Mouse (Mus musculus): ENCODE data around the gene Med8.

The Med8 gene

DNA sequence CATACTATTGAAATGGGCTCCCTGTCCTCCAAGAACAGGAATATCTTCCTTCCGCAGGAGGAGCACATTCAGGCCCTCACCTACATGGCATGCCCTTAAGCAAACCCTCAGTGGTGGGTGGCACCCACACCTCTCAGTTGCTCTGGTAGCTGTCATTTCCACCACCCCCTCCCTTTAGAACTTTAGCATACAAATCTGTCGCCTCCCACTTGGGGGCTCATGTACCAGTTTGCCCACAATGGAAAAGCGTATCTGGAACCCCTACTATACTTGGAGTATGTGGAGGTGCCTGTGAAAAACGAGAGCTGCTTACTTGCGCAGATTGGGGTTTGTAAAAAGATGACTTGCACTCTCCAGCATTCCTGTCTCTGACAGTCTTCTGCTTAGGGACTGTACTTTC is 7.2 kb downstream of the Med8 start:
- DNase-seq = no peak

DNA sequence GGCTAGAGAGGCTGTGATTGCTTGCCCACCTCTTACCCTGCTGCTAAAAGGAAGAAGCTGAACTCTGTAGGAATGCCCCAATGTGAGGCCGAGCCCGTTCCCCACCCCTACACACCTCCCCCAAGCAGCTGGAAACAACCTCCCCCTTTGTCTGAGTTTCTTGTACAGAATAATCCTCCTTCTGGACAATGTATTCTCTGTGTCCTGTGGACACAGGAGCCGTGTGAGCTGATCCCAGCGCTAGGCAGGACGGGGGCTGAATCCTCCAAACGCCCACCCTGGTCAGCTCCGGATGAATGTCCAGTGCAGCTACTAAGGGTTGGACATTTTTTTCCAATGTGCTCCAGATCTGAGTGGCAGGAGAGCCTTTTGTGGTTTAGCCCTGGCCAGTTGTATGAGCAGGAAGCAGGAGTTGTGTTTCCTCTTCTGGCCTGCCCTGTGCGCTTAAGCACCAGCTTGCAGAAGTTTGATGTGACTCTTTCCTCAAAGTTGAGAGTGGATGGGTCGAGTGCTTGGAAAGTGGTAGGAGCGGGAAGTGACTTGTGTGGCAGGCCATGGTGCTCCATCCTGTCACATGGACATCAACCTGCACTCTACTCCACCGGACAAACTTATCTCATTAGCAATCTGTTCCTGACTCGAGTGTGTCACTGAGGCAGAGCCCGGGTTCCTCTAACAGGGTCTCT is 8.1 kb downstream of the Med8 start:
- no peak for DNase-seq

DNA sequence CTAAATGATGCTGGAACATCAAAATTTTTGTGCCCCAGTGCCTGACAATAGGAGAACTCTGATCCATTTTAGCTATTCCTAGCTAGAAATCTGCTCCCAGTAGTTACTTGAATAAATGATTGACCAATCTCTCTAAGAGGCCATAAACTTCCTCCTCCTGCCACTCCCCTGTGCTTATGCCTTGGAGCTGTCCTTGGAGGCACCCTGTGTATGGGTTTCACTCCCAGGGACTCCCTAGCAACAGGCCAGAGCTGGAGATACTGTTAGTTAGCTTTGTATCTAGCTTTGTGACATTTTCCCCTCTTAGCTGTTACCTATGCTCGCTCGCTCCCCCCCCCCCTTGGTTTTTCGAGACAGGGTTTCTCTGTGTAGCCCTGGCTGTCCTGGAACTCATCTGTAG is 12.2 kb downstream of the Med8 start:
- no peak for DNase-seq

DNA sequence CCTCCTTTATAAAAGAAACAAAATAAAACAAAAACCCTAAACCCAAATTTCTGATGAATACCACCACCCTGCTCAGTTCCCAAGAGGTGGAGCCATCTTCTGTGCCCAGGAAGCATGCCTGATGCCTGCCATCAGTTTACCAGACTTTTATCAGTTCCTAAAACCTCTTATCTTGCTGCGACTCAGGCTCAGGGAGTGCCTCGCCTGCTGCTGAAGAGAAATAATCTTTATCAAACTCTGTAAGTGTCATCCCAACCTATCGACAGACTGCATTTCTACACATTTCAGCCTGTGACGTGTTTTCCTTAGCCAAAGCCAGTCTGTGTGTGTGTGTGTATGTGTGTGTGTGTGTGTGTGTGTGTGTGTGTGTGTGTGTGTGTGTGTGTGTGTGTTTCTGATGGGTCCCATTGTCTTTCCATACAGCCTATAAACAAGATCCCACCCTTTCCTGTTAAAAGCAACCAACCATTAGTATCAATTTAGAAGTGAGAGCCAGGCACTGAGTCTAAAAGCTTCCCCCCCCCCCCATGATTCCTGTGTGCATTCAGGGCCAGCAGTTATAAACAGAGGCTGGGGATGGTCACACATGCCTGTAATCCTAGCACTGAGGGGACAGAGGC is 15.5 kb downstream of the Med8 start:
- no peak for DNase-seq

DNA sequence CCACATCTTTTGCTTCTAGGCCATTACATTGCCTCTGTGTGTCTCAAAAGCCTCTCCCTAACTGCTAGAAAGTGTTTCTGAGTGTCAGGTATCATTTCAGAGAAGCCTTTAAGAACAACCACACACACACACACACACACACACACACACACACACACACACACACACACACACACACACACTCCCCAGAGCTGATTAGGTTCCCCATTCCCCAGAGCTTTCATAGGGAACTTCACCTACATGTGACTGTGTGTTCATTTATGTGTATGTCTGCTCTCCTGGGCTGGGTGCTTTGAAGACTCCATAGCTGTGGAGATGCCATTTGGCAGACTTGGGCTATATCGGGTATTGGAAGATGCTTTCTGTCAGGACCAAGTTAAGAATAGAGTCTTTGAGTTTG is 16.2 kb downstream of the Med8 start:
- DNase-seq = no peak

DNA sequence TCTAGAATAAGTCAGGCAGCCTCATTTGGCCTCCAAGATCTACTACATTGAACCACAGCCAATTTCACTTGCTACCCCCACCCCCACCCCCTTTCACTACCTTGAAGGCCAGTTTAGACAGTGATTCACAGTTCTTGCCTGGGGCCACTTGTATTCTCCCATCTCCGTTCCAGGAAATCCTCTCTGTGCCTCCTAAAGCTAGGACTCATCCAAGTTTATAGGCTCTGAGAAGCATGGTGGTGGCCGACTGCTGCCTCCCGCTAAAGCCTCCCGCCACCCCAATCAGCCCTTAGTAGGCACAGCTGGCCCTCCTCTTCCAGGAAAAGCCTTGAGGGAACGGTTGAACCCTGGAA is 18.3 kb downstream of the Med8 start:
- DNase-seq = no peak

DNA sequence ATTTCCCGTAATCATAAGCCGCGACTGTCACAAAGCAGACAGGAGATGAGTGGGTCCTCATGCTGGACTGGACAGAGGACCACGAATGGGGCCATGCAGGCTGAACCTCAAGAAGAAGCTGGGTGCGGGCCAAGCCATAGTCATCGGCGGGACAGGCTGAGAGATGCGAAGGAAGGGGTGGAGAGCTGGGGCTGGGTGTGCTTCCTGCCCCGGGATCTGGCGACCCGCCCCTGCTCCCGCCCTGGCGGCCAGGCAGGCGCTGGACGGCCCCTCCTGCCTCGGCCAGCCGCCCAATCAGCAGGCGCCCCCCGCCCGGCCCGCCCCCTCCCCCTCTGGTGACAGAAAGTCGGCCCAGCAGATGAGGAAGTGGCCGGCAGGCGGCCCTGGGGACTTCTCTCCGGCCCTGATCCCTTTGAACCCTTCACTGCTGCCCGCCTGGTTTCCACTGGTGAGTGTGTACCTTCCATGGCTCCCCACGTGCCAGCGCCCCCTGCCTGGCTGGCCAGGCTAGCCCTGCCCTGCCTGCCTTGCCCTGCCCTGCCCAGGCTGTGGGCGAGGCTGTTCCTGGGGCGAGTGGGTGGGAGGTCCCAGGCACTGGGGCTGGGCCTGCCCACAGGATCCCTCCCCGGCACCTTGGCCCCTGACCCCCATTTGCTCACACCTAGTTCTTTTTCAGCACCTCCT is 18.8 kb downstream of the Med8 start, which contains the start of gene Elovl1:
TSS of gene Elovl1 (plus strand) at position 326 of the 684 bp plus-strand sequence.
- peak; percentile 91 for DNase-seq

DNA sequence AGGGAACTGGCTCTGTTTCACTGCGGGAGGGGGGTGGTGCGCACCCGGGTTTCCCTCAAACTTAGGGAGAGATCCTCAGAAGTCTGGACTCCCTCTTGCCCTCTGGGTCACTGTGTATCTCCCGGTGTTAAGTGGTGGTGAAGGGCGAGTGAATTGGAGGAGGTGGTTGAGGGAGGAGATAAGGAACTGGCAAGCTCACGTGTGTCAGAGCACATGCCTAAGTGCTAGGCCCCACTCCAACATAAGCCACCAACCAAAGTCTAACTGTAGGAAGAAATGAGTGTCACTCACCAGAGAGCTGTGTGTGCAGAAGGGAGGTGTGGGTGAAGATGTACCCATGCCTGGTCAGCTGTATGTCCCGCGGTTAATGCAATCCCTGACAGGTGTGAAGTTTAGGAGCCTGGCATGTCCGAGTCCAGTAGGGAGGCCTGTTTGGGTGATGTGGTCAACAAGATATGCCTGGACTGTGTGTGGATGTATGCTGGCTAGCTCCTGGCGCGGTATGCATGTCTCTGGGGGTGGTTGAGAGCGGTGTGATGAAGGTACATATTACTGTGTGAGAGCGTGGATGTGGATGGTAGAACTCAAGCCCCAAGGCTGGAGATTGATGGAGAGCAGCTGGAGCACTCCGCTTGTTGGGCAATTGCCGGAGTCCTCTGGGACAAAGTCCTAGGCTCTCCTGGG is 19.5 kb downstream of the Med8 start:
- DNase-seq = no peak

DNA sequence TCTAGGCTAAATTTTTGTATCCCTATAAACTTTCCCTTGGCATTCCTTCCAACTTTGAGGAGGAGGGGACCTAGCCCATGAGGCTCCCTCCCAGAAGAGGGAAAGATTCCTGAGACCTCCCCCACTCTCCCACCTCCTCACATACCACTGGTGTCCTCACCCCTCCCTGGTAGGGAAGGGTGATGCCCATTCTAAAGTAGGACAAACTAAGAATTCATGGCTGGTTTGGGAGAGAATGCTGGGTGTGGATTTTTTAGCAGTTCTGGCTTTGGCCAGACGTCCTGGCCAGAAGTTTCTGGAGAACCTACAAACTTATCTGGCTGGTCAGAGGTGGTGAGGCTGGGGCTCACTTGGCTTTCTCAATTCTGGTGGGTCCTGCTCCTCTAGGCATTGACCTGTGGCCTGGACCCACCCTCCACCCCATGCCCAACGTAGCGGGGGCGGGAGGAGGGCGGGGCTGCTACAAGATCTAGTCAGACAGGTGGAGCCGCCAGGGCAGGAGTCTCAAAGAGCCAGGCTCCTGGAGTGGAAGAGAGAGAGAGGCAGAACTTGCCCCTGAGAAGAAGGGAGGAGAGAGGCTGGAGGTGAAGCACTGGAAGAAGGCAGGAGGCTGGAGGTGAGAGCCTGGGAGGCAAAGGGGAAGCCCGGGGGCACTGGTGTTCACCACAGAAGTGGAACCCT is 20.2 kb downstream of the Med8 start:
- peak; percentile 56 for DNase-seq

DNA sequence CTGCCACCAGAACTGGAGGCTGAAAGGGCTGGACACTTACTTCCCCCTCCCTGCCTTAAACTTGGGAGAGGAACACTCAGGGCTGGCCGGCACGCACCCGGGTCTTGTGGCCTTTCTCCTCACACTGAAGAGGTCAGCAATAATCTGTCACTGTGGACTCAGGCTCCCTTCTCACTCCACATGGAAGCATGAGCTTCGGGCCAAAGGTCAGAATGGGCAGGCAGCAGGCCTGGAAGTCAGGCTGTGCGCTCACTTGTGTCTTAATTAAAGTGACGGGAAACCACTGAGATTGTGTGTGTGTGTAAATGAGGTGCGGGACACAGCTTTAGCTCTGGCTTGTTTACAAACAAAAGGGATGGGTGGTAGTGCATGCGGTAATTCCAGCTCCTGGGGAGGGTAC is 23.2 kb downstream of the Med8 start:
- peak; percentile 64 for DNase-seq

DNA sequence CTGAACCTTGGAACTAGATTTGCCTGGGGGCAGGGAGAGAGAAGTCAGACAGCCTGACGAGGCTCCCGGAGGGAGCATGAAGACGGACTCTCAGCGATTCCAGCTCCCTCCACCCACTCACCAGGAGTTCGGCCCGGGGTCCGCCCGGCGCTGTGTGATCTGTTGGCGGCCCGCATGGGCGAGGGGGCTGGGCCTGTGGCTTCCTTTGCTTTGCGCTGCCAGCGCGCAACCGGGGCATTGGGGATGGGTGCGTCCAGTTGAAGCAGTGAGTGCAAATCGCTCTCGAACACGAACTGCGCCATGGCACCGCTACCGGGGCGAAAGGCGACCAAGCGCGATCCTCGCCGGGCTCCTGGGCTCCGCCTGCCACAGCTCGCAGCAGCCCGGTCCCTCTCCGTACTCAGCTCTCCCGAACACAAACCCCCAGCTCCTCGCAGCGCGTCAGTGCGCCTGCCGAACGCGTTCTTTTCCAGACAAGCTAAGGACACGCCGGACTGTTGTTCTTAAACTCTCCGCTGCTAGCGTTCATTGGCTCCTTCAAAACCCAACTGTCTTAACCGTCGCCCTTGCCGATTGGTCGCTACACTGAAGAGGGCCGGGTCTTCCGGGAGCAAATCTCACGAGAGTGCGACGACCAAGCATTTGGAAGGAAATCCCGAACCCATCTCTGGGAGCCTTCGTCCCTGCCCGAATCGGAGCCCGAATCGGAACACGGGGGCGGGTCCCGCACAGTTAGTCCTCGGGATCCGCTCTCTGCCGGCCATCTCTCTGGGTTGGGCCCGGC is 27.9 kb downstream of the Med8 start, which contains the start of gene Cdc20:
TSS of gene Cdc20 (minus strand) at position 533 of the 784 bp plus-strand sequence.
- peak; percentile 83 for DNase-seq

DNA sequence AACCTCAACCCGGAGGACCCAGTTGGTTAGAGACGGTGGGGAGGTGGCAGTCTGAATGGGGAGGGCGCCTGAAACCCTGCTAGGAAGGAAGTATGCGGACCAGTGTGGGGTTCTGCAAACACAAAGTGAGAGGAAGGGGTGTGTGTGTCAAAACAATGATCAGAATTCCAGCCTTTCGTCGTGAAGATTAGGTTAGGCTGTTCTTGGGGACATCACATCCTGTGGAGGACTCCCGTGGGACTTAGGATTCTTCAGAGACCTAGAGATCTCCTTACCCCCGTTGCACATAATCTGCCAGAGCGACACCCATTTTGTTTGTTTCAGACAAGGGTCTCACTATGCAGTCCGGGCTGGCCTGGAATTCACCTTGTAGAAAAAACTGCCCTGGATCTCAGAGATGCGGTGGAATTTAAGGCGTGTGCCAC is 28.7 kb downstream of the Med8 start:
- no peak for DNase-seq

DNA sequence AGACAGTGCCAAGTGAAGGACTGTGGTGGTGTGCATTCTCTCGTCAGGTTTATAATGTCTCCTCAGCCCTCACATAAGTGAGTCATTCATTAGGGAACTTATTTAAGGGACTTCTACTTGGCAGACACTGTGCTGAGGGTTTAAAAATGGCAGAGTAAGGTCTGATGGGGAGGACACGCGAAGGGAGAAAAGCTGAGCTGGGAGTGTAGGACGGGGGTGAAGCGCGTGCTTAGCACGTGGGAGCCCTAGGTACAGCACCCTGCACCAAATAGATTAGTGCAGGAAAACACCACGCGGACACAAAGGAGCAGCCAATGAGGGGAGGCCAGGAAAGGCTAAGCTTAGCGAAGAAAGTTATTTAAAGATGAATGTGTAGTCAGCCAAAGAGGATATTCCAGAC is 36.0 kb downstream of the Med8 start:
- no peak for DNase-seq

DNA sequence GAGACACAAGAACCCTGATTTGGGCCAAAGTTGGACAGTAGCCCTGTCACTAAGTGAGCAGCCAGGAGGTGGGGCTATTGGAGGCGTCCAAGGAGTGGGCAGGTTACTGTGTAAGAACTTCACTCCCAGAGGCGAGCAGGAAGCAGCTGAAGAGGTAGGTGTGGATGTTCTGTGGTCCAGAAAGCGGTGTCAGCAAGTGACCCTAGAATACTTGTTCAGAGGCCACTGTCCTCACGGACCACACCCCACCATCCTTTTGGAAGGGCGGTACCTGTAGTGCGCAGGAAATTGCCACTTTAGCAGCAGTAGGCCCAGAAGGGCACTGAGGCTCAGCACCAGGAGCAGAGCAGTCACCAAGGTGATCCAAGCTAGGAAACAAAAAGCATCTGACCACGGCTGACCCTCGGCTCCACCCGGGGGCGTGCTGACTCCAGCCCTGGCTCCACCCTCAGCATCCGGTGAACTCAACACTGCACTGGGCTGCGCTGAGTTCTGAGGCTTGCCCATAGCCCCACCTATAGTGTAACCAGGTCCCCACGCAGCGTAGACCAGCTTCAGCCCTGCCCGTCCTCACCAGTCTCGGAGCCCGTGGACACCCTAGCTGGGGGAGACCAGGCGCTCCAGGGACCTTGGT is 36.8 kb downstream of the Med8 start:
- peak; percentile 69 for DNase-seq

DNA sequence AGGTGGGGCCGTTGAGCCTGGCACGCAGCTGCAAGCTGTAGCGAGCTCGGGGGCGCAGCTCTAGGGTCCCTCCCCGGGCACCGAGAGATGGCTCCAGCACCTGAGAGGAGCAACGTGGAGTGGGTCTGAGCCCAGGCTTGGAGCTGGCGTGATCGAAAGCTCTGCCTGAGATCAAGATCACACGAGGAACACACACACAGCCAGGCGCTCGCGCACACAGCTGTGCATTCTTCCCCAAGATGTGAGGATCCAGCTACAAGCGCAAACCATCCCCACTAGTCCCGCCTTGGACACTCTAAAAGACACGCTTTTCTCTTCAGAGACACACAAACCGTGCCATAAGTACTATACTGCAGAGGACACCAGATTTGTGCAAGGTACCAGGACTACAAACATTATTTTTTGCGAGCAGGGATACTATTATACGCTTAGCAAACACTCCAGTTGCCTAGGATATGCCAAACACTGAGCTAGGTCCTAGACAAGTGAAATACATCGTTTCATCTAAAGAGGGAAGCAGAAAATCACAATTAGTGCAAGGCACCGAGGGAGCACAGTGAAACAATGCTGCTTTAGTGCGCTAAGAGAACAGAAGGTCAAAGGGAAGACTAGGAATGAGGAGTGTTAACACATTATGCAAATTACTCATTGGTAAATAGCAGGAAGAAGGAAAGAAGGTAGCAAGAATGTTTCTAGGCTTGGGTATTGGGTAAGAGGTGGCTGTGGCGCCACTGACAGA is 37.4 kb downstream of the Med8 start:
- no peak for DNase-seq

DNA sequence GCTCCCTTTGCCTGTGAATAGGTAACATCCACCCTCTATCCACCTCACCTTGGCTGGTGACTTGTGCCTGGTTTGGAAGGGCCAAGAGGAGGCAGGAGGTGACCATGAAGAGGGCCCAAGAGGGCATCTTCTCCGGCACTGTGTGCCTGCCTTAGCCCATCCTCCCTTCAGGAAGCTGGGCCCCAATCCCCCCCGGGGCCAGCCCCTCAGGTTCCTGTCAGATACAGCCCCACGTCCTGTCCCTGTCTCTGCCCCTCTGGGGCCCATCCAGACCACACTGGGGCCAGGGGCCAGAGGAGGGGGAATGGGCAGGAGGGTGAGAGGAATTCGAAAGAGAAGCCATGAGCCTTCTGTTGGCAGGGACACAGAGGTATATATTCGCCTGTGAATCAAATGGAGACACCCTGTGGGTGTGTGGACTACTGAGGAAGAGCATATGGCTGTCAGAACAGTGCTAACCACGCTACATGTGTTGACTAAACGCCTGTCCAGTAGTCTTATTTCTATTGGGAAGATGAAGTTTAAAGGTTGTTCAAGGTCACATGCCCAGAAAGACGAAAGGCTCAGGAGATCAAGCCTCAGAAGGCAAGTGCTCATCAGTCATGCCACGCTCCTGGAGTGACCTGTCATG is 48.3 kb downstream of the Med8 start, which contains the start of gene Mpl:
TSS of gene Mpl (minus strand) at position 169 of the 631 bp plus-strand sequence.
- no peak for DNase-seq

DNA sequence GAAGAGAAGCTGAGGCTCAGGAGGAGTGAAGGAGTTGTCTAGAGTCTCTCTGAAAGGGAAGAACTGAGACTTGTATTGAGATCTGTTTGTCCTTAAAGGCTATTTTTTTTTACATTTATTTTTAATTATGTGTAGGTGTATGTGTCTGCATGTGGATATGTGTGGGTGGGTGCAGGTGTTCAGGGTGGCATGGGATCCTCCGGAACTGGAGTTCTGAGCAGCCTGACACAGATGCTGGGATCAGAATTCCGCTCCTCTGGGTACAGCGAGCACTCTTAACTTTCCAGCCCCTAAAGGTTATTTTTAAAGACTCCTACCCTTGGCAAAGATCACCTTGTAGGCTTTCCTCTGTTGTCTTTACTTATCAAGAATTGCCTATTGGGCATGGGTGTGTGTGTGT is 55.8 kb downstream of the Med8 start:
- DNase-seq = no peak
